Comparison of ENCODE assay signal across 24 mouse cellular contexts in the genomic region with DNA sequence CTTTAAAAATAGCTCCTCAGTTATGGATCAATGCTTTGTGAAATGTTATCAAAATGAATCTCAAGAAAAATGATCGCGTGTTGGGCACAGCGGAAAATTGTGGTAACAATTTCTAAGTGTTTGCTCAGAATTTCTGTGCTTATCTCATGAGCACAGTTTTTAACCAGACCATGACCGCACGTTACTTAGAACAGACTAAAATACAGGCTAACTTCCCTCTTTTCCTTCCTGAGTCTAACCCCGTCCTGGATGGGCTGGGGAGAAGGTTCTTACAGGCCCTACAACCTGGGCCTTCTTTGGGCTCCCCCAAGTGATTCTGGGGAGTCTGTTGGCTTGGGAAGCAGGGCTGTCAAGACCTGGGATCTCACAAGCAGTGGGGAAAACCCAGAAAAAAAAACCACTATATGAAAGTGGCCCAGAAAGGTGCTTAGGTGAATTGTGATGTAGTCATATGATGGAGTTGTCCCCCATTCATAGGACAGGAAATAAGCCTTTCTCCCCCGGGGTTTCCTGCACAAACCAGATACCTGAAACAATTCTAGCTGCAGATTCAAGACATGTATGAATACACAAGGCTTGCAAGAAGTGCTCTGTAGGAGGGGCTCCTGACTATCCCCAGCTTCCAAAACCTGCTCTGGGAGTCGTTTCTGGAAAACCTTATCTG.
DNase-seq lines count a peak whose midpoint lies in the region; ATAC-seq lines count a peak whose summit lies in the region.
"Had no signal": no experiment of that assay in that cellular context is flagged by ENCODE, and none has a peak within 500 bp of the region (broad histone marks: within the 10 kb centered on the region; RNA-seq: fewer than 3 reads in every experiment).

No protein-coding gene starts in this region.

- no peak overlapping the region for H3K4me2 ChIP-seq in midbrain, embryonic 11.5 days
- H3K4me2 ChIP-seq in midbrain, embryonic 14.5 days (ENCODE audit: low read length) = no peak overlapping the region
- no peak overlapping the region for H3K4me2 ChIP-seq in liver, embryonic 11.5 days
- no peak overlapping the region for H3K4me2 ChIP-seq in forebrain, embryonic 12.5 days
- H3K4me2 ChIP-seq: embryonic facial prominence, embryonic 12.5 days; heart, embryonic 15.5 days; limb, embryonic 15.5 days; liver, embryonic 15.5 days; midbrain, embryonic 15.5 days had no signal

- 87% methylated on average over 8 of the region's 8 CpGs for WGBS in midbrain, embryonic 11.5 days
- 89% methylated on average over 8 of the region's 8 CpGs for WGBS in midbrain, embryonic 14.5 days
- 14% methylated on average over 8 of the region's 8 CpGs for WGBS in macrophage (ENCODE audit: missing documents)
- 46% methylated on average over 8 of the region's 8 CpGs for WGBS in liver, embryonic 11.5 days
- WGBS in forebrain, embryonic 12.5 days = 88% methylated on average over 8 of the region's 8 CpGs

- no peaks in the 10 kb centered on the region for H3K36me3 ChIP-seq in midbrain, embryonic 11.5 days (ENCODE audit: control insufficient read depth, insufficient read depth, low read length)
- no peaks in the 10 kb centered on the region for H3K36me3 ChIP-seq in midbrain, embryonic 14.5 days (ENCODE audit: control insufficient read depth, insufficient read depth, low read length)
- no peaks in the 10 kb centered on the region for H3K36me3 ChIP-seq in macrophage (ENCODE audit: inconsistent target)
- H3K36me3 ChIP-seq in liver, embryonic 11.5 days (ENCODE audit: control insufficient read depth, insufficient read depth, low read length) = no peaks in the 10 kb centered on the region
- no peaks in the 10 kb centered on the region for H3K36me3 ChIP-seq in forebrain, embryonic 12.5 days (replicated peaks)
- H3K36me3 ChIP-seq: embryonic facial prominence, embryonic 12.5 days; heart, embryonic 15.5 days; hindbrain, embryonic 10.5 days; limb, embryonic 15.5 days; liver, embryonic 15.5 days; midbrain, embryonic 15.5 days had no signal

- no peaks in the 10 kb centered on the region for H3K27me3 ChIP-seq in midbrain, embryonic 11.5 days (ENCODE audit: control insufficient read depth, insufficient read depth, low read length)
- no peaks in the 10 kb centered on the region for H3K27me3 ChIP-seq in midbrain, embryonic 14.5 days (ENCODE audit: control insufficient read depth, insufficient read depth, low read length)
- no peaks in the 10 kb centered on the region; the same call in 1 of the 2 replicates for H3K27me3 ChIP-seq in liver, embryonic 11.5 days (replicated peaks; ENCODE audit: control insufficient read depth, insufficient read depth, low read length)
- no peaks in the 10 kb centered on the region for H3K27me3 ChIP-seq in forebrain, embryonic 12.5 days
- H3K27me3 ChIP-seq: embryonic facial prominence, embryonic 12.5 days; heart, embryonic 15.5 days; limb, embryonic 15.5 days; liver, embryonic 15.5 days; midbrain, embryonic 15.5 days had no signal

- H3K4me1 ChIP-seq in midbrain, embryonic 11.5 days (ENCODE audit: control insufficient read depth, insufficient read depth, low read length) = peaks cover 5% of the 10 kb centered on the region; the same call in 1 of the 2 replicates
- H3K4me1 ChIP-seq in midbrain, embryonic 14.5 days (ENCODE audit: control insufficient read depth, insufficient read depth, low read length) = peaks cover 13% of the 10 kb centered on the region
- peaks cover 4% of the 10 kb centered on the region for H3K4me1 ChIP-seq in liver, embryonic 11.5 days (replicated peaks; ENCODE audit: control insufficient read depth, insufficient read depth, low read length)
- peaks cover 28% of the 10 kb centered on the region for H3K4me1 ChIP-seq in forebrain, embryonic 12.5 days
- H3K4me1 ChIP-seq: liver, embryonic 15.5 days had no signal

- H3K4me3 ChIP-seq in midbrain, embryonic 11.5 days (ENCODE audit: low read depth, low read length) = no peak overlapping the region
- H3K4me3 ChIP-seq in midbrain, embryonic 14.5 days (replicated peaks; ENCODE audit: low read depth, low read length) = no peak overlapping the region
- no peak overlapping the region for H3K4me3 ChIP-seq in macrophage (ENCODE audit: inconsistent target)
- H3K4me3 ChIP-seq in liver, embryonic 11.5 days (ENCODE audit: low read depth, low read length) = no peak overlapping the region
- H3K4me3 ChIP-seq in forebrain, embryonic 12.5 days (replicated peaks) = no peak overlapping the region
- H3K4me3 ChIP-seq: embryonic facial prominence, embryonic 12.5 days; gastrocnemius, adult 2 months; heart, embryonic 15.5 days; hindbrain, embryonic 10.5 days; limb, embryonic 15.5 days; liver, embryonic 15.5 days; midbrain, embryonic 15.5 days; myocyte had no signal

- no peak for ATAC-seq in midbrain, embryonic 11.5 days (ENCODE audit: low FRiP score)
- no peak for ATAC-seq in midbrain, embryonic 14.5 days (ENCODE audit: low FRiP score, low TSS enrichment)
- ATAC-seq in liver, embryonic 11.5 days (replicated peaks; ENCODE audit: low FRiP score) = no peak
- ATAC-seq in forebrain, embryonic 12.5 days (ENCODE audit: low FRiP score) = no peak
- ATAC-seq: forebrain, embryonic 14.5 days; hindbrain, embryonic 16.5 days; intestine, postnatal 0 days; midbrain, embryonic 15.5 days had no signal

- no peaks in the 10 kb centered on the region for H3K9me3 ChIP-seq in midbrain, embryonic 11.5 days (ENCODE audit: control insufficient read depth, low read length)
- H3K9me3 ChIP-seq in midbrain, embryonic 14.5 days (ENCODE audit: control insufficient read depth, low read length) = no peaks in the 10 kb centered on the region
- no peaks in the 10 kb centered on the region for H3K9me3 ChIP-seq in liver, embryonic 11.5 days (ENCODE audit: control insufficient read depth, low read length)
- no peaks in the 10 kb centered on the region for H3K9me3 ChIP-seq in forebrain, embryonic 12.5 days
- H3K9me3 ChIP-seq: embryonic facial prominence, embryonic 12.5 days; heart, embryonic 15.5 days; hindbrain, embryonic 10.5 days; limb, embryonic 15.5 days; liver, embryonic 15.5 days; midbrain, embryonic 15.5 days had no signal

- peak; percentile 39 for DNase-seq in midbrain, embryonic 11.5 days (ENCODE audit: low spot score, missing footprints)
- DNase-seq in midbrain, embryonic 14.5 days = no peak
- DNase-seq in c-Kit-positive CD71-positive TER-119-negative erythroid progenitor cells, embryonic 14.5 days (ENCODE audit: low read depth) = peak; percentile 4
- no peak for DNase-seq in kidney, adult 11 months
- DNase-seq in kidney, postnatal 4 days = no peak
- no peak for DNase-seq in liver, embryonic 11.5 days (ENCODE audit: low spot score)
- DNase-seq: adrenal gland, adult 2 months; cerebellum, adult 18-20 months; cerebellum, postnatal 14 days; gastrocnemius, adult 2 months; left cerebral cortex, postnatal 4 days; lung, postnatal 4 days had no signal

- no peak overlapping the region for H3K9ac ChIP-seq in midbrain, embryonic 11.5 days (ENCODE audit: low read length)
- H3K9ac ChIP-seq in midbrain, embryonic 14.5 days (replicated peaks; ENCODE audit: low read length) = no peak overlapping the region
- no peak overlapping the region for H3K9ac ChIP-seq in liver, embryonic 11.5 days (ENCODE audit: low read depth, low read length)
- H3K9ac ChIP-seq in forebrain, embryonic 12.5 days = no peak overlapping the region
- H3K9ac ChIP-seq: embryonic facial prominence, embryonic 12.5 days; heart, embryonic 15.5 days; limb, embryonic 15.5 days; liver, embryonic 15.5 days; midbrain, embryonic 15.5 days had no signal

- no peaks in the 10 kb centered on the region for H3K79me2 ChIP-seq in macrophage (ENCODE audit: inconsistent target)

- no peak overlapping the region for H3K27ac ChIP-seq in midbrain, embryonic 11.5 days (ENCODE audit: low read depth, low read length)
- H3K27ac ChIP-seq in midbrain, embryonic 14.5 days (replicated peaks; ENCODE audit: low read depth, low read length) = no peak overlapping the region
- peak overlapping the region; percentile 12; the same call in 1 of the 2 replicates for H3K27ac ChIP-seq in macrophage
- H3K27ac ChIP-seq in liver, embryonic 11.5 days (ENCODE audit: low read depth, low read length) = no peak overlapping the region
- no peak overlapping the region for H3K27ac ChIP-seq in forebrain, embryonic 12.5 days
- H3K27ac ChIP-seq: embryonic facial prominence, embryonic 12.5 days; heart, embryonic 15.5 days; hindbrain, embryonic 10.5 days; limb, embryonic 15.5 days; liver, embryonic 15.5 days; midbrain, embryonic 15.5 days had no signal

Comparison
In these comparisons a context has a peak if more than half of its experiments do, and no peak if none do; other contexts are left out.
1. DNase-seq: peak in midbrain, embryonic 11.5 days (single experiment) and c-Kit-positive CD71-positive TER-119-negative erythroid progenitor cells, embryonic 14.5 days (single experiment); none in midbrain, embryonic 14.5 days (single experiment), kidney, adult 11 months (single experiment), kidney, postnatal 4 days (0 of 2) and liver, embryonic 11.5 days (single experiment).